Mouse (Mus musculus) spleen, postnatal 14 days (tissue): Measurements from ENCODE around the gene Olfr1491.

Experiments
- DNase-seq, 2 experiments: peaks; one replicate each; pipeline ENCODE4 v3.0.0; 2021 to 2022; ENCODE audit warnings: low spot score in 2 of 2

The Olfr1491 gene

DNA sequence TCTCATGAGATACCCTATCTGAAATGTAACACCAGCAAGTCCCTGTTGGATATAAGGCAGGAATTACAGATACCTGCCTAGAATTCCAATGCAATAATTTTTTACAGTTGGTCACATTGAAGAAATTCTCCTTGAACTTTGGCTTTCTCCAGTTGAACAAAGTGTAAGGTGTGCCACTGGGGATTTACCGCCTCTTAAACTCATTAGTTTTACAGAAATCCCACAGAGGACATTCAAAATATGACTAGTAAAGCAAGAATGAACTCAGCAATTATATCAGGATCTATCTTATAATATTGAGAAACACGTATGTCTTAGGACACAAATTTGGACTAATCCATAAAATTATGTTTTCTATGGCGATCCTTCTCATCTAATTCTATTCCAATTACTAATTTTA, at the start of gene Olfr1491:
Gene Olfr1491, plus strand, starts transcription at position 301 of the 400 bp plus-strand sequence.
- DNase-seq: no peak

DNA sequence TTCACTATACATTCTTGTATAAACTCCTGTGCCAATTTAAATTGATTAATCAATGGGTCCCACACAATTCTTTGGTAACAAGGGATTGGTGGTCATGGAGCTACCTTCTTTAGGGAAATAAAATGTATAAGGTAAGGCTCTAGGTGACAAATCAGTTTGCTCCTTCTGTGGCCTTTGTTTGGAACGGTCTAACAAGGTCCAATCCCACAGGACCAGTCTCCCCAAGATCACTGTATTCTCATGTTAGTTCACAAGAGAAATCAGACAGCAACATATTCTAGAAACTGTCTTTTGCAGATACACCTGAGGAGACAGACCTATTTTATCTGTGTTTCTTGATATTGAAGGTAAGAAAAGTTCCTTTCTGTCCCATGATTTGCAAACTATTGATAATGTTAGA, 46.3 kb upstream of the Olfr1491 start, which contains the start of gene Olfr1490:
Gene Olfr1490, plus strand, starts transcription at position 301 of the 400 bp plus-strand sequence.
- no peak for DNase-seq

DNA sequence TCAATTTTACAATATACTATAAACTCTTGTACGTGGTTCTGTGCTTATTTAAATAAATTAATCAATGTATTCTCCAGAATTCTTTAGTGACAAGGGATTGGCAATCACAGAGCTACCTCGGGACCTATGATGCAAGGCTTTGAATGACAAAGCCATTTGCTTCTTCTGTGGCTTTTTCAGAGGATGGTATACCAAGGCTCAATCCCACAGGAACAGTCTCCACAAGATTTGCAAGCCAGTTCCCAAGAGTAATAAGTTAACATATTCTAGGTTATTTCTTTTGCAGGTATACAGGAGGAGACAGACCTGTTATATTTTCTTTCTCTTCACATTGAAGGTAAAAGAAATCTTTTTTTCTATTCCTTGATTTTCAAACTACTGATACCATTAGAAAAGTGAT, 25.9 kb downstream of the Olfr1491 start, which contains the start of gene Olfr1493-ps1:
Gene Olfr1493-ps1, plus strand, starts transcription at position 301 of the 400 bp plus-strand sequence.
- no peak for DNase-seq

DNA sequence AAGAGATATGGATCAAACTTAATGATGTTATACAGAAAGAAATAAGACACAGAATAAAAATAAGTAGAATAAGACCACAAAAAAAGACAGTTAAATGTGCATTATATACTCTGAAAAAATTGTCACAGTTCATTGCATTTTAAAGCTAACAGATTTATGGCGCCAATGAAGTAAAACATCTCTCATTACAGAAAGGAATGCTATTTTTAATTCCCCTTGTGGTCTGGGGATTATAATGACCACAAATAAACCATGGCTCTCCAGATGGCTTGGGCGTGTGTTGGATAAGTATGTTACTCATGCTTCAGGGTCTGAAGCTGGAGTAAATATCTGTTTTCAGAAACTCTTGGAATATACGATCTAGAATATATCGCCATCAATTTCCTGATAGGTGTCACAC, 42.4 kb downstream of the Olfr1491 start, which contains the start of gene Olfr1494:
Gene Olfr1494, plus strand, starts transcription at position 301 of the 400 bp plus-strand sequence.
- no peak for DNase-seq

DNA sequence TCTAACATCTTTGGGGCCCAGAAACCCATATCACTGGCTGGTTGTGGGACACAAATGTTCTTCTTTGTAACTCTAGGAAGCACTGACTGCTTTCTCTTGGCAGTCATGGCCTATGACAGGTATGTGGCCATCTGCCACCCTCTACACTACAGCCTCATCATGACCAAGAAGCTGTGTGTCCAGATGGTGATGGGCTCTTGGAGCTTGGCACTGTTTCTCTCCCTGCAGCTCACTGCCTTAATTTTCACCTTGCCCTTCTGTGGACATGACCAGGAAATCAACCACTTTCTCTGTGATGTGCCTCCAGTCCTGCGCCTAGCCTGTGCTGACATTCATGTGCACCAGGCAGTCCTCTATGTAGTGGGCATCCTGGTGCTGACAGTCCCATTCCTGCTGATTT, 52.3 kb downstream of the Olfr1491 start:
- no peak for DNase-seq
